Mouse (Mus musculus) left cerebral cortex, postnatal 14 days (tissue): Measurements from ENCODE around the gene Zfp651. TPM values are rescaled to one million over a fixed set of nuclear protein-coding genes. Genes with fewer than 3 reads are reported as not detected.

ENCODE experiments used
- DNase-seq, 2 experiments: peaks; one replicate each; pipeline ENCODE4 v3.0.0; 2021 to 2022; ENCODE audit warnings: low spot score in 2 of 2, mixed read lengths in 1 of 2
- intact Hi-C: fragments of 180-260 bp; cut with DNase I; formaldehyde crosslinking; loops from one replicate; pipeline ENCODE4 v1.15.1; 2025
- total RNA-seq, 2 experiments: library from RNA; stranded (reverse); gene quantifications; 2 replicates each; pipeline ENCODE4 v1.2.3; 2021

Zfp651 gene
- total RNA-seq, 2 experiments from 2014 or later, result 112 to 127 TPM

DNA sequence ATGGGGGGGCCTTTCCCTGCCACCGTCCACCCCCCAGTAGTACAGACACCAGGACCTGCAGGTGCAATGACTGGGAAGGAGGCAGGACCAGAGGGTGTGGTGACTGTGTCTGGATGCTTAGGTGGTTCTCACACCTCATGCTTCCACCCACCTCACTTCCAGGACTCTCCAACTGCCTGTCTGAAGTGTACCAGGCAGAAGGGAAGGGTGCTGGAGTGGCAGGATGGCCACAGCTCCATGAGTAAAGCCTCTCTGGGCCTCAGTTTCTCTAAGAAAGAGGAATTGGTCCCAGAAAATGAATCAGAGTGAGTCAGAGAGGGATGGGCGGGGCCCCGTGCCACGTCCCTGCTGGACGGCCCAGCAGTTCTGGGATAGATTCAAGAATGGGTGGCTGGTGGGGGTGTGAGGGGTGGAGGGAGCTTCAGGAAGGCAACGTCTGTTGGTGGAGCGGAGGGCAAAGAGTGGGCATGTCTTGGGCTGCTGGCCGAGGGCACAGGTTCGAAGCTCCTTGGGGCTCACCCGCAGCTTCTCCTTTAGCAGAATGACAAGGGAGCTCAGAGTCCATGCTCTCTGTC lies 2.0 kb downstream of the Zfp651 start:
- intact Hi-C loops, result no loop called here
- DNase-seq, result no peak

DNA sequence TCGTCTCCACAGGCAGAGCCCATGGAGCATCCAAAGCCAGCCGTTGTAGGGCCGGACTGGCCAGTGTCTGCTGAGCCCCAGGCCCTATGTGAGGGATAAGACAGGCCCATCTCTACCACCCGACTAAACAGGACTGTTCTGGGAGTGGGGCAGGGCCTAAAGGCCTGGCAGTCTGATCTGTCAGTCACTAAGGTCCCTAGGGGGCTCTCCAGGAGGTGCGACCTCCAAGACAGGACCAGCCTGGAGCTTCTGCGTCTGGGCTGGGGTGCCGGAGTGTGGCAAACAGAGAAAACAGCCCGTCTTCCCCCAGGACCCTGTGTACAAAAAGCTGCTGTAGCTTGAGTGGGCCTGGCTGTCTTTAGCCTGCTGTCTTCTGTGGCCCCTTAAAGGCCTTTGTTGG lies 2.7 kb downstream of the Zfp651 start:
- no peak for DNase-seq
- intact Hi-C loops, result no loop called here

- DNase-seq, result no peak
- intact Hi-C loops, result no loop called here
Observed at GRCm38 (mm10) chr9:121762248-121762647, 3.1 kb downstream of the Zfp651 start.

GRCm38 (mm10) chr9:121762761-121763160 lies 3.6 kb downstream of the Zfp651 start:
- DNase-seq, result no peak
- intact Hi-C loops, result no loop called here

DNA sequence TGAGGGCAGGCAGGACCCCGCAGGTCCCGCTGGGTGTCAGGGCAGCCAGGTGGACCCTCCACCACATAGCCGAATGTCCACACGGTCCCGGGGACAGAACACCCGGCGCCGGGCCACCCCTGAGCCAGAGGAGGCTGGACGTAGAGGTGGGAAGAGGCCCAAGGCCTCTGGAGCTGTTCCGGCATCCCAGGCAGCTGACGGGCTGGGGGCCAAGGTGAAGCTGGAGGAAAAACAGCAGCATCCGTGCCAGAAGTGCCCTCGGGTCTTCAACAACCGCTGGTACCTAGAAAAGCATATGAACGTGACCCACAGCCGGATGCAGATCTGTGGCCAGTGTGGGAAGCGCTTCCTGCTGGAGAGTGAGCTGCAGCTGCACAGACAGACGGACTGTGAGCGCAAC lies 4.6 kb downstream of the Zfp651 start:
- intact Hi-C loops, result no loop called here
- no peak for DNase-seq

- intact Hi-C loops, result no loop called here
- DNase-seq, result no peak
Observed at GRCm38 (mm10) chr9:121765166-121765855, 6.2 kb downstream of the Zfp651 start.

DNA sequence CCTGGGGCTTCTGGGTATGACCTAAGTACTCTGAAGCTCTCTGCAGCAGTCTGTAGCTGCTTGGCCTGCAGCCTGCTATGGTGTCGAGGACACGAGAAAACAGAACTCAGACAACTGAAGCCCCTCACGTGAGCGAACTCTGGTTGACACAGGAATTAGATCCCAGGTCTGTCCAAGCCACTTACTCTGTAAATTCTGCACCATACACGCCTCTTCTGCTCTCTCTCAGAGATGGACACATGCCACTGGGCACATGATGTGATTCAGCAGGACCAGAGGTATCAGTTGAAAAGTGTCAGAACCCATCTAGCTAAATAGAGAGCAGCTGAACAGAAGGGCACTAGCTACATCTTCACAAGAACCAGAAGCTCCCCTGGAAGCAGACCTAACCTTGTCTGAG lies 13.3 kb downstream of the Zfp651 start:
- no peak for DNase-seq
- intact Hi-C loops, result no loop called here

GRCm38 (mm10) chr9:121775951-121776350 lies 16.8 kb downstream of the Zfp651 start:
- peak in 1 of 2 experiments; percentile 77 for DNase-seq
- intact Hi-C loops, result loop anchor here (5.0 kb wide), 1 partner anchor 51 kb away; no protein-coding TSS in a partner anchor

DNA sequence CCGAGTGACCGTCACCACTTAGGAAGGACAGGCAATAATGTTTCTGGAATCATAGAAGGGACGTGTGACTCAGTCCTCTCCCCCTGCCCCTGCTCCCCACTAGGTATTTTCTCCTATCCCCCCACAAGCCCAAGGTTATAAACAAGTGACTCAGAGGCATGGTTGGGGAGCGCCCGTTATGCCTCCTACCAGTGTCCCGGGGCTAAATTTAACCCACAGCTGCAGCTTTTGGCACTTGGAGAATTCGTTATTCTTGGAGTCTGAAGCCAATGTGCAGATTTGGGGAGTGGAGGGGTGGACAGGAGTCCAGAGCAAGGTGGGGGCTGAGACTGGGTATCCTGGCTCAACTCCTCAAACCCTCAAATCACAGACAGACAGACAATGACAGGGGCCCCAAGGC lies 17.4 kb downstream of the Zfp651 start:
- DNase-seq, result peak in 1 of 2 experiments; percentile 78
- intact Hi-C loops, result loop anchor here (5.0 kb wide), 1 partner anchor 51 kb away; no protein-coding TSS in a partner anchor

DNA sequence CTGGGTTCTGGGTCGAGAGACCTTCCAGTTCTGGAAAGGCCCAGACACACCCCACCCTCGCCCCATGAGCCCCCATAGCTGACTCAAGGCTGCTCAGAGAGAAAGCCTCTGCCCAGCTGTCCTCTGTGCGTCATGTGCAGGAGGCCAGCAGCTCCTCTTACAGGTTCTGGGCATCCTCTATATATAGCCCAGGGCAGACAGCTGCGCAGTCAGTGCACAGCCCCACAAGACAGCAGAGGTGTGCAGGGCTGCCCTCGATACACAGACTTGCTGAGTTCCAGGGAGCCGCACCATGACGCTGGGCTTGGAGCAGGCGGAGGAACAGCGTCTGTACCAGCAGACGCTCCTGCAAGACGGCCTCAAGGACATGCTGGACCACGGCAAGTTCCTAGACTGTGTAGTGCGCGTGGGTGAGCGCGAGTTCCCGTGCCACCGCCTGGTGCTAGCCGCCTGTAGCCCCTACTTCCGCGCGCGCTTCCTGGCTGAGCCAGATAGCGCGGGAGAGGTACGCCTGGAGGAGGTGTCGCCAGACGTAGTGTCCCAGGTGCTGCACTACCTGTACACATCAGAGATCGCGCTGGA lies 18.4 kb downstream of the Zfp651 start, which contains the start of gene Klhl40:
Klhl40 (plus strand) TSS at position 124 of the 582 bp plus-strand sequence.
- peak; percentile 53 to 64 for DNase-seq

GRCm38 (mm10) chr9:121778066-121778624 lies 19.0 kb downstream of the Zfp651 start:
- intact Hi-C loops, result loop anchor here (5.0 kb wide), 1 partner anchor 49 kb away; no protein-coding TSS in a partner anchor
- DNase-seq, result peak; percentile 82 to 92

More for the DNA sequence above, 18.4 kb downstream of the Zfp651 start, which contains the start of gene Klhl40:
- intact Hi-C loops, result loop anchor here (5.0 kb wide), 1 partner anchor 50 kb away; no protein-coding TSS in a partner anchor

DNA sequence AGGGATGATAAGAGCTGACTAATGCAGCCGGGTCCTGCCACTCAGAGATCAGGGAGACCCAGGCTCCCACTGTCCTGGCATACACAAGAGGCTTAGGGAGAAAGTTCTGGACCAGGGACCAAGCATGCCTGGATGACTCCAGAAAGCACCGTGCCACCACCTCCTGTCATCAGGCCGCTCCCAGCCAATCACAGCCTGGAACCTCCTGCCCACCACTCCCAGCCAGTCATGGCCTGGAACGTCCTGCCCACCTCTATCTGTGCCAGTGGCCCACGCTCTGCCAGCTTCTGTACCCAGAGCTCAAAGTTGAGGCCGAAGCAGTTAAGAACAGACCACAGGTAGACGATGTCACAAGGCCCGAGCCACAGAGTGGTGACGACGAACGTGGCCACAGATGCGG lies 25.7 kb downstream of the Zfp651 start:
- DNase-seq, result no peak
- intact Hi-C loops, result no loop called here

DNA sequence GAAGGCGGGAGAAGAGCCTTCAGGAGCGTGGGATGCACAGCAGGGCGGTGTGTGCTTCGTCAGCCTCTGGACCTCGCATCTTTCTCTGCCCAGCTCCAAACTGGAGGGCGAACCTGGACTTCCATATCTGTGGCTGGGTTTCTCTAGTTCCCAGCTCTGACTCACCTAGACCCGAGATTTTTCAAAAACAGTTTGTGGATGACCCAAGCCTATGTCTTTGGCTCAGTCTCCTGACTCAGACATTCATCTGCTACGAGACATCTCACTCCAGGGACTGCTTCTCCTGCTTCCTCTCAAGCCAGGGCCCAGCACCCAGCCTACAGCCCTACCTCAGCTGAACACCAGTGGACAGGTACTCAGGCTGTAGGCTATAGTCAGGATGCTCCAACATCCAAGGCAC lies 26.1 kb downstream of the Zfp651 start:
- intact Hi-C loops, result no loop called here
- DNase-seq, result no peak

DNA sequence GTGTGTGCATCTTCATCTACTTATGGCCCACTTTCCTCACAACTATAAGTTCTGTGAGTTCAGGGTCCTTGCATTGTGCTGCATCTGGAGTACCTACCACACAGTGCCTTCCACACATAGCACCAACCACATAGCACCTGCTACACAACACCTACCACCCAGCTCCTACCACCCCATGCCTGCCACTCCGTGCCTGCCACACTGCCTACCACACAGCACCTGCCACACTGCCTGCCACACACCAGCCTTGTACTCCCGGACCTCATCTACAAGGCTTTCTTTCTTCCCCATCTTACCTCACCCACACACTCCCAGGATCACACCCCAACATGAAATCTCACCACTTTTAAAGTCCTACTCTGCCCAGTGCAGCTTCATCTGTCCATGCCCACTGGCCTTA lies 27.2 kb downstream of the Zfp651 start:
- DNase-seq, result no peak
- intact Hi-C loops, result no loop called here

GRCm38 (mm10) chr9:121791206-121791605 lies 32.1 kb downstream of the Zfp651 start:
- DNase-seq, result peak in 1 of 2 experiments; percentile 51
- intact Hi-C loops, result no loop called here

- peak in 1 of 2 experiments; percentile 40 for DNase-seq
- intact Hi-C loops, result no loop called here
Observed at GRCm38 (mm10) chr9:121791757-121792521, 32.8 kb downstream of the Zfp651 start, which contains the start of gene Hhatl. Gene Hhatl, minus strand, starts transcription at chr9:121792507.

GRCm38 (mm10) chr9:121794972-121795539 lies 35.9 kb downstream of the Zfp651 start:
- DNase-seq, result no peak
- intact Hi-C loops, result no loop called here

DNA sequence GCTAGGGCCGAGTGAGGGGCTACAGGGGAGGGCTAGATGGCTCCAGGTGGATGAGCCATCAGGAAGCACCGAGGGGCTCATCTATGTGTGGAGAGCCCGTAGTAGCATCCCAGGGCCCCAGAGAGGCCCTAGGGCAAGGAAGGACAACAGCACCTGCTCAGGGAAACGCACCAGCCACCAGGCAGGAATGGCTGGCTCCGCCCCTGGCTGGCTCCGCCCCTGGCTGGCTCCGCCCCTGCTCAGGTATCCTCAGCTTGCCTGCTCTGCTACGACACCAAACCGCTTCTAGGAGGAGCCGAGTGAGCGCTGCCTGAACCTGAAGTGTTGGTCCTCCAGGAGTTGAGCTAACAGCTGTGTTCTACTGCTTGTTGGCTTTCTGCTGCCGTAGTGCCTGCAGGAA lies 38.6 kb downstream of the Zfp651 start:
- no peak for DNase-seq
- intact Hi-C loops, result no loop called here

- no peak for DNase-seq
- intact Hi-C loops, result no loop called here
Observed at GRCm38 (mm10) chr9:121798887-121799520, 39.9 kb downstream of the Zfp651 start.
